Mouse (Mus musculus) embryonic fibroblast, embryonic 13.5 days (primary cell): Measurements from ENCODE around the gene 1190007I07Rik.
"Not testable (repeated sequence)": the region's sequence is repeated elsewhere in the genome, so short reads cannot be mapped to it uniquely, and the experiment has no call there.

Experiments used
- CTCF ChIP-seq: IDR thresholded peaks from 2 replicates; pipeline ENCODE4 v1.5.1; 2011; ENCODE audit warnings: mild to moderate bottlenecking, control low read depth, low read length, moderate library complexity, borderline replicate concordance; ENCODE audit not compliant: insufficient read depth
- POLR2A ChIP-seq: IDR thresholded peaks from 2 replicates; pipeline ENCODE4 v1.6.1; 2011; ENCODE audit warnings: low read depth, mild to moderate bottlenecking, control low read depth, low read length, moderate library complexity

DNA sequence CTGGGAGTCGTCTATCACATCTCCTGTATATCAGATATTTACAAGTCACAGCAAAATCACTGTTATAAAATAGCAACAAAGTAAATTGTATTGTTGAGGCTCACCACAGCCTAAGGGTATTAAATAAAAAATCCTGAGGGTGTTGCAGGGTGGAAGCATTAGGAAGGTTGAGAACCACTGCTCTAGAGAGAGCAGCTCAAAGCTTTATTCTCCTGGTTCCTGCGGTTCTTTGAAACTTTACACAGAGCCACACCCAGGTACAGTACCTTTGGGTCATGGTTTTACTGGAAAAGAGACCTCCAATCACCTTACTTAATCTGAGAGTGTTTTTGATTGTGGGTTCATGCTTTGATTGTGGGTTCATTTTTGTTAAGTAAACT, 515 bp upstream of the 1190007I07Rik start:
- TF ChIP-seq POLR2A, CTCF: not testable (repeated sequence)
